Mouse (Mus musculus) neural tube, embryonic 15.5 days (tissue): ENCODE results near the gene Susd2. TPM values are rescaled to one million over a fixed set of nuclear protein-coding genes. Genes with fewer than 3 reads are reported as not detected.

Source experiments
- ATAC-seq: fragments of 200-750 bp; cut with Nextera tagmentation; 2 replicates; pipeline ENCODE4 v1.8.0; 2017; ENCODE audit warnings: mild to moderate bottlenecking, moderate TSS enrichment, moderate library complexity; ENCODE audit not compliant: low FRiP score
- H3K27ac ChIP-seq: fragments of 300-500 bp; sonication (generic); replicated peaks from 2 replicates; pipeline ENCODE4 v1.5.1; 2015; ENCODE audit warnings: mild to moderate bottlenecking, inconsistent platforms
- H3K27me3 ChIP-seq: fragments of 300-500 bp; sonication (generic); replicated peaks from 2 replicates; pipeline ENCODE4 v1.6.1; 2015; ENCODE audit warnings: inconsistent platforms
- H3K36me3 ChIP-seq: fragments of 300-500 bp; sonication (generic); 2 replicates; pipeline ENCODE4 v1.6.1; 2015; ENCODE audit warnings: inconsistent platforms
- H3K4me1 ChIP-seq: fragments of 300-500 bp; sonication (generic); 2 replicates; pipeline ENCODE4 v1.6.1; 2015; ENCODE audit warnings: inconsistent platforms
- H3K4me2 ChIP-seq: fragments of 300-500 bp; sonication (generic); 2 replicates; pipeline ENCODE4 v1.6.1; 2015; ENCODE audit warnings: inconsistent platforms, mild to moderate bottlenecking, moderate library complexity
- H3K4me3 ChIP-seq: fragments of 300-500 bp; sonication (generic); replicated peaks from 2 replicates; pipeline ENCODE4 v1.5.1; 2015; ENCODE audit warnings: mild to moderate bottlenecking, inconsistent platforms
- H3K9ac ChIP-seq: fragments of 300-500 bp; sonication (generic); replicated peaks from 2 replicates; pipeline ENCODE4 v1.6.1; 2015; ENCODE audit warnings: mild to moderate bottlenecking, inconsistent platforms
- H3K9me3 ChIP-seq: fragments of 300-500 bp; sonication (generic); replicated peaks from 2 replicates; pipeline ENCODE4 v1.6.1; 2016; ENCODE audit warnings: inconsistent platforms
- WGBS: fragments of 180-500 bp; shearing (Covaris S2); methylation state at CpG from one replicate; pipeline ENCODE4 v1.1.7; 2015; ENCODE audit warnings: mixed read lengths; 5-methylcytosine and 5-hydroxymethylcytosine counted together
- polyA plus RNA-seq: library from polyadenylated mRNA; unstranded; fragments of >200 nt; fragmentation: Nextera tagmentation; extraction: Ambion mirVana; gene quantifications from 2 replicates; pipeline ENCODE4 v1.2.1, GENCODE M21; 2015

The Susd2 gene
- polyA plus RNA-seq, 1 experiment from 2014 or later, result 16.9 TPM

DNA sequence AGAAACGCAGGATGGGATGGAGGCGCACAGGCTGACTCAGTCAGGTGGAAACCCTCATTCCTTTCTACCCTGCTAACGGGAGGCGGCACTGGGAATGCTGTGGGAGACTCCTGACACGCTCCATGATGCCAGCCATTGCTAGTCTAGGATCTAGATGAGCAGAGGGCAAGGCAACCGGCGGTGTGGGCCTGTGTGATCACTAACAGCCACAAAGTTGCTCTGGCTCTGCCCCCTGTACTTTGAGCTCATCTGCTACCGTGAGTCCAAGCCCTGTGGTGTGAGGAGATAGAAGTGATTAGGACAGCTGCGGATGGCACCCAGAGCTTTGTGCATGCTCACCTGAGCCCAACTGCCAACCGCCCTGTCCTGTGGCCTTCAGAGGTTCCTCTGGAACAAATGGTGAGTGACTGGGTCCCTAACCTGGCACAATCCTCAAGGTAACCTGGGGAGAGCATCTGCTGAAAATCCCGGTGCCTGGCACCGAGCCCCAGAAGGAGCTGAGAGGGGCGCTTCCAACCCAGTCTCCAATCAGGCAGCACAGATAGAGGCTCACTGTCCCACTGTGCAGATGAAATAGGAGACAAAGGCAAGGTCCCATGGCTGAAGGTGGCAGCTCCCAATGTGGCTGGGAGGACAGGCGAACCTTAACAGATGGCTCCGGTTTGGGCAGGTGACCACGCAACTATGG, 7.7 kb upstream of the Susd2 start:
- H3K4me3 ChIP-seq, result no peak overlapping the region
- WGBS, result 96% methylated on average over 16 of the region's 16 CpGs
- ATAC-seq, result no peak

GRCm38 (mm10) chr10:75650306-75650902, 6.6 kb upstream of the Susd2 start:
- peaks cover 89% of the 10 kb centered on the region for H3K36me3 ChIP-seq

More for the DNA sequence above, 7.7 kb upstream of the Susd2 start:
- no peaks in the 10 kb centered on the region for H3K9me3 ChIP-seq
- no peak overlapping the region for H3K4me2 ChIP-seq
- H3K27me3 ChIP-seq, result no peaks in the 10 kb centered on the region
- no peak overlapping the region for H3K27ac ChIP-seq
- H3K9ac ChIP-seq, result no peak overlapping the region
- H3K36me3 ChIP-seq, result peaks cover 93% of the 10 kb centered on the region
- H3K4me1 ChIP-seq, result peaks cover 3% of the 10 kb centered on the region; the same call in 1 of the 2 replicates

GRCm38 (mm10) chr10:75649406-75649995, 5.7 kb upstream of the Susd2 start:
- Histone ChIP-seq H3K9ac (no peak overlapping the region), H3K36me3 (peaks cover 85% of the 10 kb centered on the region), H3K4me2 (no peak overlapping the region), H3K4me1 (peaks cover 3% of the 10 kb centered on the region), H3K27ac (no peak overlapping the region), H3K4me3 (no peak overlapping the region), H3K9me3 (no peaks in the 10 kb centered on the region), H3K27me3 (no peaks in the 10 kb centered on the region)
- ATAC-seq, result no peak
- 99% methylated on average over 4 of the region's 4 CpGs for WGBS

More at GRCm38 (mm10) chr10:75650306-75650902, 6.6 kb upstream of the Susd2 start:
- ATAC-seq, result no peak
- Histone ChIP-seq H3K4me1 (peaks cover 3% of the 10 kb centered on the region; the same call in 1 of the 2 replicates), H3K27ac (no peak overlapping the region), H3K27me3 (no peaks in the 10 kb centered on the region), H3K4me2 (no peak overlapping the region), H3K9me3 (no peaks in the 10 kb centered on the region), H3K4me3 (no peak overlapping the region), H3K9ac (no peak overlapping the region)
- WGBS, result 92% methylated on average over 6 of the region's 6 CpGs

DNA sequence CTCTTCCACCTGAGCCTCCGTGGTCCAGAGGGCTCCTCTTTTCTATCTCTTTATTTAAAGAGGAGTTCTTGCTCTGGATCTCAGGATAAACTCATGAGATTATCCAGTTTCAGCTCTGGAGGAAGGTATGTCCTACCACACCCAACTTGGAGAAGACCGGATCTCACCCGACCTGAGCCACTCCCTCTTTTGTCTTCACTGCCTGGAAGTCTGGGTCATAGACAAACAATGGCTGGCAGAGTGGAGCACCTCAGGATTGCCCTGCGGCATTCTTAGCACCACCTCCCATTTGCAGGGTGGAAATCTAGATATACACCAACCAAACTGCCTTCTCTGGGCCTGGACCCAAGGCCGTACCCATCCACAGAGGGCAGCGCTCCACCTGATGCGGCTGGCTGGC, 5.2 kb upstream of the Susd2 start:
- Histone ChIP-seq H3K9me3 (no peaks in the 10 kb centered on the region), H3K4me3 (no peak overlapping the region), H3K4me2 (no peak overlapping the region), H3K36me3 (peaks cover 82% of the 10 kb centered on the region), H3K27ac (no peak overlapping the region), H3K27me3 (no peaks in the 10 kb centered on the region), H3K9ac (no peak overlapping the region), H3K4me1 (peaks cover 6% of the 10 kb centered on the region)
- WGBS, result 93% methylated on average over 7 of the region's 7 CpGs
- no peak for ATAC-seq

DNA sequence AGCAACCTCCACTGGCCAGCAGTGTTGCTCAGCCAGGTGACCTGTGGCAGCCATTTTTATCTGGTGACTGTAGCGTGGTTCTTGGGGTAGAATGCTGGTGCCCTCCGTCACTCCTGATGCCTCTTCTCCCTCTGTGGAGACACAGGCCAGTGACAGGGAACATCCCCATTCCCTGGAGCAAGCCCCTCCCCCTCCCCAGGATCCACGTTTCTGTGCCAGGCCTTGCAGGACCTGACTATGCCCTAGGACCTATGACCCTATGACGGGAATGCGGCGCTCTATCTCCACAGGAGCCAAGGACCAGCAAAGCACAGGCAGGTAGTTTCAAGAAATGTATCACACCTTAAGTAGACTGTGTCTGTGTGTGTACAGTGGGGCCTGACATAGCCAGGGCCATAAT, 4.3 kb upstream of the Susd2 start:
- H3K4me1 ChIP-seq, result peaks cover 15% of the 10 kb centered on the region
- no peak overlapping the region for H3K9ac ChIP-seq
- no peaks in the 10 kb centered on the region for H3K9me3 ChIP-seq
- no peak overlapping the region for H3K4me3 ChIP-seq
- H3K36me3 ChIP-seq, result peaks cover 73% of the 10 kb centered on the region
- no peak overlapping the region for H3K4me2 ChIP-seq
- H3K27me3 ChIP-seq, result no peaks in the 10 kb centered on the region
- peak overlapping the region; percentile 28; the same call in 1 of the 2 replicates for H3K27ac ChIP-seq
- 94% methylated on average over 6 of the region's 6 CpGs for WGBS
- no peak for ATAC-seq

- H3K9me3 ChIP-seq, result no peaks in the 10 kb centered on the region
- H3K4me2 ChIP-seq, result no peak overlapping the region
- WGBS, result 78% methylated on average over 3 of the region's 3 CpGs
- peaks cover 65% of the 10 kb centered on the region for H3K36me3 ChIP-seq
- H3K27ac ChIP-seq, result peak overlapping the region; percentile 28; the same call in 1 of the 2 replicates
- H3K27me3 ChIP-seq, result no peaks in the 10 kb centered on the region
- H3K4me3 ChIP-seq, result no peak overlapping the region
- no peak overlapping the region for H3K9ac ChIP-seq
- peaks cover 22% of the 10 kb centered on the region for H3K4me1 ChIP-seq
- peak; percentile 23; the same call in 1 of the 2 replicates for ATAC-seq
Measured at GRCm38 (mm10) chr10:75647362-75647761, 3.6 kb upstream of the Susd2 start.

- 95% methylated on average over 6 of the region's 6 CpGs for WGBS
Measured at GRCm38 (mm10) chr10:75646406-75646805, 2.6 kb upstream of the Susd2 start.

GRCm38 (mm10) chr10:75645616-75646015, 1.8 kb upstream of the Susd2 start:
- Histone ChIP-seq H3K9ac (no peak overlapping the region), H3K4me1 (peaks cover 22% of the 10 kb centered on the region), H3K4me2 (no peak overlapping the region), H3K27me3 (no peaks in the 10 kb centered on the region), H3K27ac (no peak overlapping the region), H3K4me3 (no peak overlapping the region), H3K9me3 (no peaks in the 10 kb centered on the region), H3K36me3 (peaks cover 48% of the 10 kb centered on the region)
- WGBS, result 95% methylated on average over 8 of the region's 8 CpGs
- no peak for ATAC-seq

More at GRCm38 (mm10) chr10:75646406-75646805, 2.6 kb upstream of the Susd2 start:
- H3K4me2 ChIP-seq, result no peak overlapping the region
- peaks cover 22% of the 10 kb centered on the region for H3K4me1 ChIP-seq
- peaks cover 56% of the 10 kb centered on the region for H3K36me3 ChIP-seq
- no peak overlapping the region for H3K4me3 ChIP-seq
- ATAC-seq, result no peak
- H3K9ac ChIP-seq, result no peak overlapping the region
- no peaks in the 10 kb centered on the region for H3K9me3 ChIP-seq
- no peak overlapping the region for H3K27ac ChIP-seq
- H3K27me3 ChIP-seq, result no peaks in the 10 kb centered on the region

DNA sequence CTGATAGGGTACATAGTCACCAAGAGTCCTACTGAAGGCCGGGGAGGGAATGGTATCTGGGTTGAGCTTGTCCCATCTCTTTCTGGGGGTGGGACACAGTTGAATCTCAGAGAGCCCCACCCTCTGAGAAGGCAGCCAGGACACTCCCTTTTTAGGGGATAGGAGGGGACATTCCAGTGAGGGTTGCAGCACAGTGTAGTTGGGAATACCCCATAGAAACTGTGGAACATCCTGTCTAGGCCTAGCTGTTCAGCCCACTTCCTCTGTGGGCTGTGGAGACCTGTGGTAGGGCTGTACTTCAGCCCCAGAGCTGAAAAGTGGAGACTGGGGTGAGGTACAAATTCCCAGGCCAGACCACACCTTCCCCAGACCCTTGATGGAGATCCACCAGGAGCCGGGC, 917 bp downstream of the Susd2 start:
- 0 out of 2 replicates have a peak overlapping the region, but pooled peaks have one; percentile 27 for H3K9ac ChIP-seq
- peak overlapping the region; percentile 45 for H3K4me2 ChIP-seq
- WGBS, result 89% methylated on average over 2 of the region's 2 CpGs
- no peaks in the 10 kb centered on the region for H3K27me3 ChIP-seq
- H3K9me3 ChIP-seq, result no peaks in the 10 kb centered on the region
- peaks cover 22% of the 10 kb centered on the region for H3K4me1 ChIP-seq
- peaks cover 24% of the 10 kb centered on the region for H3K36me3 ChIP-seq
- ATAC-seq, result no peak
- no peak overlapping the region for H3K4me3 ChIP-seq
- no peak overlapping the region for H3K27ac ChIP-seq

GRCm38 (mm10) chr10:75642436-75642835, 1.4 kb downstream of the Susd2 start:
- H3K4me2 ChIP-seq, result peak overlapping the region; percentile 45; the same call in 1 of the 2 replicates
- H3K9me3 ChIP-seq, result no peaks in the 10 kb centered on the region
- ATAC-seq, result no peak
- H3K9ac ChIP-seq, result no peak overlapping the region
- H3K27ac ChIP-seq, result no peak overlapping the region
- peaks cover 20% of the 10 kb centered on the region for H3K36me3 ChIP-seq
- 84% methylated on average over 9 of the region's 9 CpGs for WGBS
- H3K4me3 ChIP-seq, result no peak overlapping the region
- peaks cover 18% of the 10 kb centered on the region for H3K4me1 ChIP-seq
- no peaks in the 10 kb centered on the region for H3K27me3 ChIP-seq

DNA sequence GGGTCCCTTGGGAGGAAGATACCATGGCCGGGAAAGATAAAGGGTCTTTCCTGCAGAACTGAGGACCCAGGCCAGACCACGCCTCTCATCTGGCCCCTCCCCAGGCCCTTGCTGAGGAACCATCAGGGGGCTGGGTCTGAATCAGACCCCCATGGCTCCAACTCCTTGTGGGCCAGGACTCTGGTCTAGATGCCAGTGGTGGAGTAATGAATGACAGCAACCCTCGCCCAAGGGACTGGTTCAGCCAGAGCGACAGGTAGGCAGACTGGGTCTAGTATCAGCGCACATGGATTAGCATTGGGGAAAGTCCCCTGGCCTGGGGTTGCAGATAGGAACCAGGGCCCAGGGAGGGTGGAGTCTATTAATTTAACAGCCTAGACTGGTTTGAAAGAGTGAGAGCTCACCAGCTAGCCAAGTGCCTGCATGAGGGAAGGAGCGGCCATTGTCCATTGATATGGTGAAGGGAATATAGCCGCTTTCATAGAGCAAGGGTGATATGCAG, 2.0 kb downstream of the Susd2 start:
- H3K27ac ChIP-seq, result no peak overlapping the region
- H3K4me1 ChIP-seq, result peaks cover 18% of the 10 kb centered on the region
- H3K36me3 ChIP-seq, result 0 out of 2 replicates have a peak, but pooled peaks cover 15% of the 10 kb centered on the region
- H3K27me3 ChIP-seq, result no peaks in the 10 kb centered on the region
- no peak overlapping the region for H3K9ac ChIP-seq
- ATAC-seq, result no peak
- H3K9me3 ChIP-seq, result no peaks in the 10 kb centered on the region
- H3K4me2 ChIP-seq, result no peak overlapping the region
- WGBS, result 94% methylated on average over 7 of the region's 7 CpGs
- H3K4me3 ChIP-seq, result no peak overlapping the region
